Mouse (Mus musculus) CH12.LX (cell line): Measurements from ENCODE around the gene Dhx35. TPM values are rescaled to one million over a fixed set of nuclear protein-coding genes. Genes with fewer than 3 reads are reported as not detected.

Source experiments
- DNase-seq: peaks from one replicate; pipeline ENCODE4 v3.0.0-alpha.2; 2013; ENCODE audit errors: extremely low read depth
- H3K27ac ChIP-seq: 2 replicates; pipeline ENCODE4 v1.5.1; 2012; ENCODE audit warnings: low read depth, mild to moderate bottlenecking, control low read depth, moderate library complexity; ENCODE audit not compliant: insufficient read depth
- H3K27me3 ChIP-seq: replicated peaks from 2 replicates; pipeline ENCODE3; 2012; ENCODE audit warnings: inconsistent platforms
- H3K36me3 ChIP-seq, 2 experiments: replicated peaks in 1 of 2; 2 replicates each; pipeline versions ENCODE3 to v1.6.1; 2012; ENCODE audit warnings: inconsistent platforms in 1 of 2, low read length in 1 of 2, mild to moderate bottlenecking in 1 of 2, mixed read lengths in 1 of 2, moderate library complexity in 1 of 2; ENCODE audit not compliant: control insufficient read depth in 1 of 2, insufficient read depth in 1 of 2
- H3K4me1 ChIP-seq, 2 experiments: 2 replicates each; pipeline ENCODE4 v1.6.1; 2012; ENCODE audit warnings: inconsistent platforms in 1 of 2, moderate library complexity in 1 of 2; ENCODE audit not compliant: insufficient read depth in 2 of 2, control insufficient read depth in 1 of 2
- H3K4me2 ChIP-seq: 2 replicates; pipeline ENCODE4 v1.6.1; 2012; ENCODE audit warnings: low read depth, mild to moderate bottlenecking, control low read depth; ENCODE audit not compliant: poor library complexity, insufficient read depth, severe bottlenecking
- H3K4me3 ChIP-seq, 3 experiments: fragments of 150-350 bp in 1 of 3; sonication (generic) in 1 of 3; replicated peaks in 1 of 3; 2 replicates each; pipeline versions ENCODE3 to v1.5.1; 2011 to 2012; ENCODE audit warnings: low read depth in 2 of 3, low read length in 2 of 3, mild to moderate bottlenecking in 2 of 3, moderate library complexity in 2 of 3, control low read depth in 1 of 3, improper control_type of control experiment in 1 of 3, inconsistent platforms in 1 of 3, mixed read lengths in 1 of 3; ENCODE audit not compliant: poor library complexity in 1 of 3
- H3K79me2 ChIP-seq: replicated peaks from 2 replicates; pipeline ENCODE4 v1.6.1; 2012; ENCODE audit warnings: mild to moderate bottlenecking, moderate library complexity; ENCODE audit not compliant: control insufficient read depth, poor library complexity, insufficient read depth, severe bottlenecking; ENCODE audit errors: extremely low read depth
- H3K9ac ChIP-seq: 2 replicates; pipeline ENCODE4 v1.6.1; 2012; ENCODE audit warnings: low read depth, mild to moderate bottlenecking, control low read depth, moderate library complexity; ENCODE audit not compliant: insufficient read depth
- H3K9me3 ChIP-seq: replicated peaks from 2 replicates; pipeline ENCODE3; 2012; ENCODE audit warnings: low read length, inconsistent platforms, mixed read lengths
- BHLHE40 ChIP-seq: IDR thresholded peaks from 2 replicates; pipeline ENCODE4 v1.6.1; 2011; ENCODE audit warnings: mild to moderate bottlenecking, low read depth, low read length, improper control_type of control experiment
- CHD1 ChIP-seq: IDR thresholded peaks from 2 replicates; pipeline ENCODE4 v1.6.1; 2012; ENCODE audit warnings: low read depth, low read length, improper control_type of control experiment, inconsistent platforms
- CTCF ChIP-seq, 2 experiments: IDR thresholded peaks in 1 of 2; conservative IDR thresholded peaks in 1 of 2; 2 replicates each; pipeline ENCODE4 v1.5.1; 2011 to 2012; ENCODE audit warnings: low read depth in 2 of 2, low read length in 2 of 2, improper control_type of control experiment in 1 of 2, inconsistent platforms in 1 of 2, mild to moderate bottlenecking in 1 of 2, moderate library complexity in 1 of 2
- E2F4 ChIP-seq: IDR thresholded peaks from 2 replicates; pipeline ENCODE4 v1.6.1; 2011; ENCODE audit warnings: low read depth, low read length, improper control_type of control experiment; ENCODE audit not compliant: insufficient replicate concordance
- ELF1 ChIP-seq: IDR thresholded peaks from 2 replicates; pipeline ENCODE4 v1.6.1; 2014; ENCODE audit warnings: low read depth, mild to moderate bottlenecking, inconsistent platforms, low read length, improper control_type of control experiment
- EP300 ChIP-seq: IDR thresholded peaks from 2 replicates; pipeline ENCODE4 v1.6.1; 2011; ENCODE audit warnings: low read length, improper control_type of control experiment
- ETS1 ChIP-seq: conservative IDR thresholded peaks from 2 replicates; pipeline ENCODE4 v1.6.1; 2012; ENCODE audit warnings: low read depth, mild to moderate bottlenecking, inconsistent platforms, low read length, improper control_type of control experiment, moderate library complexity
- GABPA ChIP-seq: IDR thresholded peaks from 2 replicates; pipeline ENCODE4 v1.6.1; 2012; ENCODE audit warnings: low read depth, low read length, improper control_type of control experiment, inconsistent platforms; ENCODE audit not compliant: insufficient replicate concordance
- HCFC1 ChIP-seq: IDR thresholded peaks from 2 replicates; pipeline ENCODE4 v1.6.1; 2012; ENCODE audit warnings: low read depth, mild to moderate bottlenecking, inconsistent platforms, low read length, improper control_type of control experiment
- KAT2A ChIP-seq: IDR thresholded peaks from 2 replicates; pipeline ENCODE4 v1.6.1; 2012; ENCODE audit warnings: low read length, improper control_type of control experiment, inconsistent platforms; ENCODE audit not compliant: insufficient replicate concordance
- MAZ ChIP-seq: IDR thresholded peaks from 2 replicates; pipeline ENCODE4 v1.6.1; 2012; ENCODE audit warnings: low read depth, mild to moderate bottlenecking, inconsistent platforms, low read length, improper control_type of control experiment, moderate library complexity
- MEF2A ChIP-seq: IDR thresholded peaks from 2 replicates; pipeline ENCODE4 v1.6.1; 2014; ENCODE audit warnings: low read depth, mild to moderate bottlenecking, inconsistent platforms, low read length, improper control_type of control experiment, borderline replicate concordance
- MXI1 ChIP-seq: IDR thresholded peaks from 2 replicates; pipeline ENCODE4 v1.6.1; 2011; ENCODE audit warnings: mild to moderate bottlenecking, low read depth, low read length, improper control_type of control experiment
- NELFE ChIP-seq: IDR thresholded peaks from 2 replicates; pipeline ENCODE4 v1.6.1; 2011; ENCODE audit warnings: low read depth, low read length, improper control_type of control experiment
- NRF1 ChIP-seq: IDR thresholded peaks from 2 replicates; pipeline ENCODE4 v1.6.1; 2014; ENCODE audit warnings: low read depth, mild to moderate bottlenecking, inconsistent platforms, low read length, improper control_type of control experiment, moderate library complexity
- PAX5 ChIP-seq: IDR thresholded peaks from 2 replicates; pipeline ENCODE4 v1.6.1; 2012; ENCODE audit warnings: low read length, inconsistent platforms, mixed read lengths
- SIN3A ChIP-seq: IDR thresholded peaks from 2 replicates; pipeline ENCODE4 v1.6.1; 2012; ENCODE audit warnings: low read length, improper control_type of control experiment, inconsistent platforms
- SMC3 ChIP-seq: IDR thresholded peaks from 2 replicates; pipeline ENCODE4 v1.6.1; 2011; ENCODE audit warnings: low read depth, low read length, improper control_type of control experiment
- TBP ChIP-seq: conservative IDR thresholded peaks from 2 replicates; pipeline ENCODE4 v1.6.1; 2011; ENCODE audit warnings: low read depth, low read length, improper control_type of control experiment
- UBTF ChIP-seq: IDR thresholded peaks from 2 replicates; pipeline ENCODE4 v1.6.1; 2012; ENCODE audit warnings: low read depth, mild to moderate bottlenecking, inconsistent platforms, low read length, improper control_type of control experiment, moderate library complexity
- USF1 ChIP-seq: IDR thresholded peaks from 2 replicates; pipeline ENCODE4 v1.6.1; 2014; ENCODE audit warnings: low read depth, mild to moderate bottlenecking, inconsistent platforms, low read length, improper control_type of control experiment
- USF2 ChIP-seq: conservative IDR thresholded peaks from 2 replicates; pipeline ENCODE4 v1.6.1; 2011; ENCODE audit warnings: low read depth, low read length, improper control_type of control experiment
- ZC3H11A ChIP-seq: IDR thresholded peaks from 2 replicates; pipeline ENCODE4 v1.6.1; 2012; ENCODE audit warnings: low read depth, mild to moderate bottlenecking, inconsistent platforms, low read length, improper control_type of control experiment
- ZKSCAN1 ChIP-seq: IDR thresholded peaks from 2 replicates; pipeline ENCODE4 v1.6.1; 2012; ENCODE audit warnings: low read depth, inconsistent platforms, low read length, improper control_type of control experiment, borderline replicate concordance
- ZMIZ1 ChIP-seq: IDR thresholded peaks from 2 replicates; pipeline ENCODE4 v1.6.1; 2012; ENCODE audit warnings: low read depth, mild to moderate bottlenecking, inconsistent platforms, low read length, improper control_type of control experiment
- ZNF384 ChIP-seq: IDR thresholded peaks from 2 replicates; pipeline ENCODE4 v1.6.1; 2012; ENCODE audit warnings: low read depth, low read length, improper control_type of control experiment, inconsistent platforms
- dilution Hi-C: fragments of 300-500 bp; cut with MboI; formaldehyde crosslinking; loops from 2 replicates; pipeline ENCODE4 v1.14.3; 2020; ENCODE audit warnings: low sequenced_read_pairs; ENCODE audit not compliant: extremely low pct_unique_long_range_greater_than_20kb, extremely low pct_ligation_motif_present
- in situ Hi-C: fragments of 300-500 bp; cut with MboI; formaldehyde crosslinking; loops from 3 replicates; pipeline ENCODE4 v1.14.3; 2019; ENCODE audit warnings: low sequenced_read_pairs, low pct_ligation_motif_present, low pct_unique_long_range_greater_than_20kb, mixed read lengths
- polyA plus RNA-seq: library from polyadenylated mRNA; unstranded; fragments of >175 nt; gene quantifications from 2 replicates; pipeline ENCODE4 v1.2.1, GENCODE M21; 2012; ENCODE audit warnings: low read depth; ENCODE audit not compliant: insufficient read length
- total RNA-seq, 2 experiments: library from RNA; depleted of rRNA; stranded (reverse); fragments of 300-350 nt in 1 of 2; fragments of >200 nt in 1 of 2; gene quantifications; 2 replicates each; pipeline ENCODE4 v1.2.3; 2012 to 2014

The Dhx35 gene
- total and polyA plus RNA-seq, 3 experiments, result 19.7 to 25.3 (median 20.2) TPM

DNA sequence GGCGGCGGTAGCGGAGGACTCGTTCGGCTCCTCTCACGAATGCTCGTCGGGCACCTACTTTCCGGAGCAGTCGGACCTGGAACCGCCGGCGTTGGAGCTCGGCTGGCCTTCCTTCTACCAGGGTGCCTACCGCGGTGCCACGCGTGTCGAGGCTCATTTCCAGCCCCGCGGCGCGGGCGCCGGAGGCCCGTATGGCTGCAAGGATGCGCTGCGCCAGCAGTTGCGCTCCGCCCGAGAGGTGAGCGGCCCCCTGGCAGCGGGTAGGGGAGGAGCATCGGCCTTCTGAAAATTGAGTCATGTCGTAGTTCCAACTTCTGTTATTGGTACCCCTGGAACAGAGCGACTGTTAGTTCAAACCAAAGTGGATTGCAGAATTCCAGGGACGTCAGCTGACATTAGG is 26.3 kb upstream of the Dhx35 start:
- Histone ChIP-seq H3K4me1 (peaks cover 20 to 51% of the 10 kb centered on the region in 2 experiments), H3K27ac (peak overlapping the region; percentile 44; the same call in 1 of the 2 replicates), H3K4me2 (peak overlapping the region; percentile 87; the same call in 1 of the 2 replicates), H3K79me2 (peaks cover 27% of the 10 kb centered on the region), H3K4me3 (peak overlapping the region; percentile 87 to 96 (median 91)), H3K9me3 (peaks cover 4% of the 10 kb centered on the region), H3K36me3 (peaks cover 15 to 41% of the 10 kb centered on the region in 2 experiments), H3K9ac (peak overlapping the region; percentile 81), H3K27me3 (no peaks in the 10 kb centered on the region)
- no peak for TF ChIP-seq SMC3
- no peak; the same call in 1 of the 2 replicates for TF ChIP-seq SIN3A
- no peak for TF ChIP-seq MAZ
- no peak for TF ChIP-seq NELFE
- no peak for TF ChIP-seq CHD1
- no peak for TF ChIP-seq HCFC1
- no peak for TF ChIP-seq TBP
- TF ChIP-seq ZNF384, result no peak
- no peak for TF ChIP-seq PAX5
- TF ChIP-seq MXI1, result peak; percentile 78
- no peak for TF ChIP-seq BHLHE40
- no peak for TF ChIP-seq ZKSCAN1
- TF ChIP-seq NRF1, result peak; percentile 49; the same call in 1 of the 2 replicates
- no peak for TF ChIP-seq USF2
- no peak for TF ChIP-seq EP300
- no peak for TF ChIP-seq USF1
- TF ChIP-seq MEF2A, result no peak
- TF ChIP-seq ZMIZ1, result no peak
- TF ChIP-seq ELF1, result no peak; the same call in 1 of the 2 replicates
- no peak for TF ChIP-seq CTCF (conservative IDR thresholded peaks at IDR 0.05 in 1 of 2, IDR thresholded peaks at IDR 0.05 in 1 of 2; ENCODE audit: low read depth in 2 of 2, low read length in 2 of 2)
- TF ChIP-seq ZC3H11A, result no peak
- TF ChIP-seq E2F4, result no peak
- TF ChIP-seq UBTF, result 0 out of 2 replicates have a peak, but pooled peaks have one; percentile 67
- DNase-seq, result peak; percentile 58
- dilution Hi-C loops, result no loop called here
- in situ Hi-C loops, result loop anchor here (5.0 kb wide), 1 partner anchor 94 kb away; no protein-coding TSS in a partner anchor

DNA sequence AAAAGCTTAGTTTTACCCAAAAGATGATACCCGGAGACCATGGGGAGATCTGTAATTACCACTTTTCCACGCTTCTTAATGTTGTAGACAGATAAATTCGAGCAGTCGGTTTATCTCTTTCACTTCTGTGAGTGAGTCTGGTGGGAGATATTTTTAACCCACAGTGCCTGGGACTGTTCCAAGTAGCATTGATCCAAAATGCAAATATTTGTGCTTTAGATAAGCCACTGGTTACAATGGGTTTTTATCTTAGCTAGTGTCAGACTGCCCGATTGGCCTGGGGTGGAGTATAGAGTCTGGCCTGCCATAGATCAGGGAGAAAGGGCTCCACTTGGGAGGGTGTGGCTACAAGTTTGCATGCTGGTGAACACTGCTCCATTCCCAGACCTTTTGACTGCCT is 25.8 kb upstream of the Dhx35 start:
- no peak for TF ChIP-seq KAT2A
- no peak for TF ChIP-seq CTCF (conservative IDR thresholded peaks at IDR 0.05 in 1 of 2, IDR thresholded peaks at IDR 0.05 in 1 of 2; ENCODE audit: low read depth in 2 of 2, low read length in 2 of 2)
- no peak for TF ChIP-seq EP300
- no peak for TF ChIP-seq UBTF
- no peak for TF ChIP-seq GABPA
- no peak for TF ChIP-seq ETS1
- no peak for TF ChIP-seq USF2
- Histone ChIP-seq H3K27ac (no peak overlapping the region), H3K9me3 (peaks cover 7% of the 10 kb centered on the region), H3K36me3 (peaks cover 16 to 41% of the 10 kb centered on the region in 2 experiments), H3K4me3 (peak overlapping the region; percentile 87 to 96 (median 91)), H3K27me3 (no peaks in the 10 kb centered on the region), H3K4me2 (peak overlapping the region; percentile 87), H3K4me1 (peaks cover 20 to 46% of the 10 kb centered on the region in 2 experiments), H3K9ac (peak overlapping the region; percentile 81), H3K79me2 (peaks cover 27% of the 10 kb centered on the region)
- DNase-seq, result no peak
- in situ Hi-C loops, result loop anchor here (5.0 kb wide), 1 partner anchor 94 kb away; no protein-coding TSS in a partner anchor
- dilution Hi-C loops, result no loop called here
